ENCODE assay signal across 26 mouse cellular contexts in the genomic region with DNA sequence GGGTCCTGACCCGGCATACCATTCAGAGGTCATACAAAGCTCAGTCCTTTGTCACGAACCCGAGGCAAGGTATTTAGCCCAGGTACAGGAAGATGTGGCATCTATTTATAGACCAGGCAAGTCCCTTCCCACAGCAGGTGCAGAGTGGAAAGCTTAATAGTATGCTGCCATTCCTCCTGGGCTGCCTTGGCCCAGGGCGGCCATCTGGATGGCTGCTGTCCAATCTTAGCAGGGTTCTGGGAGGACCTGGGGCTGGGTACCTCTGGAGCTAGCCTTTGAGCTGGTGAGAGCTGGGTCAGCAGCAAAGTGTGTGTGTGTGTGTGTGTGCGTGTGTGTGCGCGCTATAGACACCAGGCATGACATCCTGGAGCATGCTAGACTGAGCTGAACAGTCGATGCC. TPM values are rescaled to one million over a fixed set of nuclear protein-coding genes. Genes with fewer than 3 reads are reported as not detected.
A peak's percentile ranks its signal among the peaks of the same experiment; 100 is the strongest.
DNase-seq lines count a peak whose midpoint lies in the region; ATAC-seq and TF ChIP-seq lines count a peak whose summit lies in the region.
"Had no signal": no experiment of that assay in that cellular context is flagged by ENCODE, and none has a peak within 500 bp of the region (broad histone marks: within the 10 kb centered on the region; RNA-seq: fewer than 3 reads in every experiment).

No protein-coding gene starts in this region.

- TF ChIP-seq CTCF in olfactory bulb, adult 2 months (IDR thresholded peaks at IDR 0.05; ENCODE audit: insufficient read depth, low read depth, low read length): no peak

- no peak for TF ChIP-seq POLR2A in olfactory bulb, adult 2 months (IDR thresholded peaks at IDR 0.05; ENCODE audit: insufficient read depth, low read depth, low read length)

- DNase-seq in cerebellum, adult 9-10 months: peak; percentile 46
- no peak for DNase-seq in cerebellum, postnatal 14 days
- no peak for DNase-seq in forebrain, embryonic 10.5 days (ENCODE audit: extremely low spot score, low spot score)
- DNase-seq in kidney, adult 11 months: peak; percentile 17
- no peak for DNase-seq in kidney, postnatal 10 days
- DNase-seq: adrenal gland, adult 2 months; adrenal gland, postnatal 14 days; B cell, adult 2 months; cerebellum, postnatal 36 days; forebrain, postnatal 0 days; gastrocnemius, adult 2 months; gastrocnemius, postnatal 14 days; heart, adult 11 months had no signal

- 92% methylated on average over 8 of the region's 8 CpGs for WGBS in forebrain, embryonic 10.5 days
- 90% methylated on average over 8 of the region's 8 CpGs for WGBS in forebrain, embryonic 16.5 days
- WGBS in olfactory bulb, adult 2 months: 63% methylated on average over 8 of the region's 8 CpGs

- H3K4me3 ChIP-seq in forebrain, embryonic 10.5 days: no peak overlapping the region
- no peak overlapping the region for H3K4me3 ChIP-seq in forebrain, embryonic 16.5 days (replicated peaks; ENCODE audit: low read length)
- no peak overlapping the region for H3K4me3 ChIP-seq in olfactory bulb, adult 2 months (ENCODE audit: insufficient read depth, low read depth, low read length)
- H3K4me3 ChIP-seq: gastrocnemius, adult 2 months; hindbrain, embryonic 12.5 days had no signal

- H3K4me1 ChIP-seq in forebrain, embryonic 10.5 days: peaks cover 47% of the 10 kb centered on the region
- peaks cover 38% of the 10 kb centered on the region for H3K4me1 ChIP-seq in forebrain, embryonic 16.5 days (replicated peaks; ENCODE audit: control insufficient read depth, insufficient read depth, low read length)
- H3K4me1 ChIP-seq in olfactory bulb, adult 2 months (ENCODE audit: control insufficient read depth, insufficient read depth, low read length): peaks cover 78% of the 10 kb centered on the region

- no peaks in the 10 kb centered on the region for H3K36me3 ChIP-seq in forebrain, embryonic 10.5 days (replicated peaks)
- no peaks in the 10 kb centered on the region for H3K36me3 ChIP-seq in forebrain, embryonic 16.5 days (ENCODE audit: control insufficient read depth, insufficient read depth)
- H3K36me3 ChIP-seq: G1E; hindbrain, embryonic 12.5 days had no signal

- no peak for ATAC-seq in forebrain, embryonic 16.5 days
- ATAC-seq: forebrain, postnatal 0 days; hindbrain, embryonic 16.5 days; inflammation-experienced regulatory T-cells, adult 6 months; intestine, embryonic 16.5 days had no signal

- H3K4me2 ChIP-seq in forebrain, embryonic 16.5 days (ENCODE audit: low read length): no peak overlapping the region
- H3K4me2 ChIP-seq: heart, embryonic 11.5 days; hindbrain, embryonic 12.5 days had no signal

- no peak overlapping the region for H3K9ac ChIP-seq in forebrain, embryonic 16.5 days (replicated peaks; ENCODE audit: low read depth, low read length)
- H3K9ac ChIP-seq: forebrain, postnatal 0 days; hindbrain, embryonic 12.5 days had no signal

- 0 out of 2 replicates have a peak overlapping the region, but pooled peaks have one; percentile 25 for H3K27ac ChIP-seq in forebrain, embryonic 10.5 days
- no peak overlapping the region for H3K27ac ChIP-seq in forebrain, embryonic 16.5 days (ENCODE audit: low read length)
- H3K27ac ChIP-seq in olfactory bulb, adult 2 months (ENCODE audit: insufficient read depth, low read depth, low read length): peak overlapping the region; percentile 8; the same call in 1 of the 2 replicates
- H3K27ac ChIP-seq: hindbrain, embryonic 12.5 days had no signal

- no peaks in the 10 kb centered on the region for H3K9me3 ChIP-seq in forebrain, embryonic 10.5 days
- no peaks in the 10 kb centered on the region for H3K9me3 ChIP-seq in forebrain, embryonic 16.5 days (ENCODE audit: control insufficient read depth, low read length)
- H3K9me3 ChIP-seq: hindbrain, embryonic 12.5 days had no signal

- H3K27me3 ChIP-seq in forebrain, embryonic 10.5 days (ENCODE audit: poor library complexity, severe bottlenecking): peaks cover 43% of the 10 kb centered on the region
- no peaks in the 10 kb centered on the region for H3K27me3 ChIP-seq in forebrain, embryonic 16.5 days (replicated peaks; ENCODE audit: control insufficient read depth, insufficient read depth, low read length)

RNA-seq across cellular contexts. Expression of gene Gm13090, which starts 46.1 kb away (rescaled TPM):
- not detected in 2 replicates for polyA plus RNA-seq in forebrain, embryonic 10.5 days (2016; fragmentation: Nextera tagmentation; extraction: Ambion mirVana)
- polyA plus RNA-seq in forebrain, embryonic 16.5 days (2015; fragmentation: Nextera tagmentation; extraction: Ambion mirVana): 0.39 TPM in 1 of 2 replicates, not detected in the other
- polyA plus RNA-seq in olfactory bulb, adult 2 months (2012; ENCODE audit: insufficient read depth, insufficient read length, low replicate concordance, missing spikeins): not detected in 2 replicates
- polyA plus RNA-seq: adrenal gland, adult 2 months; embryonic facial prominence, embryonic 11.5 days; embryonic facial prominence, embryonic 14.5 days; forebrain, embryonic 11.5 days; forebrain, postnatal 0 days; frontal cortex, adult 2 months; G1E; heart, embryonic 14.5 days; hindbrain, embryonic 12.5 days; hindbrain, embryonic 16.5 days; inflammation-experienced regulatory T-cells, adult 6 months; intestine, embryonic 16.5 days had no signal

Comparison
In these comparisons a context has a peak if more than half of its experiments do, and no peak if none do; other contexts are left out.
1. DNase-seq: peak in cerebellum, adult 9-10 months (single experiment) and kidney, adult 11 months (single experiment); none in cerebellum, postnatal 14 days (0 of 2), forebrain, embryonic 10.5 days (single experiment) and kidney, postnatal 10 days (single experiment).